Mouse (Mus musculus): ENCODE results near the gene Ubxn4.

DNA sequence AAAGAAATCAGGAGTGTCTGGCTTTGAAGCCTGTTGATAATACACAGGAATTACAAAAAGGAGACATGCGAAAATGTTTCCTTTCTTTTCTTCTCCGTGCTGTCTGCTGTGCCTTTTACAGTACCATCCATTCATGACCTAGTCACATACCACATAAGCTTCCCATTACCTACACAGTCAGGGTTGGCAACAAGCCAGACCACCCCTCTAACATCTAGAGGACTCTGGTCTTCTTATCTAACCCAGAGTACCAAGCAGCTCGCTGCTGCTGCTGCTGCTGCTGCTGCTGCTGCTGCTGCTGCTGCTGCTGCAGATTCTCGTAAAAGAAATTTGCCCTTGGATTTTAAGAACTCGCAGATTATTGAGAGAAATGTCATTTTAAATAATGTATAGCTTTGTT lies 30.5 kb upstream of the Ubxn4 start:
- no peak for TF ChIP-seq EP300 (IDR thresholded peaks at IDR 0.05; ENCODE audit: low read depth)
- TF ChIP-seq CTCF (IDR thresholded peaks at IDR 0.05; ENCODE audit: low read depth) = no peak

Measured in heart, postnatal 0 days (tissue).